Mouse (Mus musculus) heart, adult 2 months (tissue): ENCODE measurements at regions not wholly inside any gene's neighbourhood (a gene's known extent, or its start where the extent isn't known, plus 50 kb on each side); places are given as distances from the start of the nearest gene placed in this dataset.

Experiments
- CTCF ChIP-seq: fragments of 200-600 bp; IDR thresholded peaks from 2 replicates; pipeline ENCODE4 v1.8.1; 2022; ENCODE audit warnings: antibody characterized with exemption, mild to moderate bottlenecking, moderate library complexity
- EP300 ChIP-seq: fragments of 200-500 bp; IDR thresholded peaks from 2 replicates; pipeline ENCODE4 v1.6.1; 2011; ENCODE audit warnings: low read depth, low read length, control low read depth; ENCODE audit not compliant: insufficient read depth
- POLR2A ChIP-seq: fragments of 200-500 bp; IDR thresholded peaks from 2 replicates; pipeline ENCODE4 v1.6.1; 2011; ENCODE audit warnings: mild to moderate bottlenecking, low read depth, low read length, control low read depth; ENCODE audit not compliant: insufficient read depth

DNA sequence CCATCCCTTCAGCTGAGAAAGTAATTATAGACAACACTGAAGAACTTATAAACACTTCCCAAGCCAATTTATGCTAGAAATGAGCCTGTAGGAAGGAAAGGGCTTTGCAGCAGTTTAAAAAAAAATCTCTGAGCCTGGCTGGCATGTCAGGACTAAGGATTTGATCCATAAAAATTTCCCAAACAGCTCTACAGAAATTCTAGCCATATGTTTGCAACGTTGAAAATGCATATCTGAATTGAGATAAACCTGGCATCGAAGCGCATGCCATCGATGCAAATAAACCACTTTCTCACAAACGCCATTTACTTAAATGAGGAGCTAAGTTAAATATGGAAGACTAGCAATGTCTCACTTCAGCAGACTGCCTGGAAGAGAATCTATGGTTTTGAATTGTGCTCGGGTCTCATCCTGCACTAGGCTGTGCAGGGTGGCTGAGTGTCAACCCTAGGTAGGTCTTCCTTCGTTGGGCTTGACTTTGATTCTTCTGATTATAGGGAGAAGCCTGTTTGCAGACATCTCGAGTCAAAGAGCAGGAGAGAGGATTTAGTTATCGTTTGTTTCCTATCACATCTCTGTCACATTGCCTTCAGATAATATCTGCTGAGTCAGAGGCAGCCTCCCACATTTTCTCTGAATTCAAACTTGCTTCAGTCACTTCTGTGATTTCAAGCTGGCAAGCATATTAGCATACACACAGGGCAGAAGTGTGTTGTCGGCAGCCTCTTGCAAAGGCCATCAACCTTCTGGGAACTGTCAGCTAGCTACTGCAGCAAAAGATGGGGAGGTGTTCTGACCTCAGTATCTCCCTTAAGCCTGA is 204.0 kb downstream of the Sqor start:
- no peak for TF ChIP-seq POLR2A
- TF ChIP-seq CTCF: no peak
- TF ChIP-seq EP300: no peak
